Mouse (Mus musculus) midbrain, embryonic 16.5 days (tissue): Measurements from ENCODE around the gene Tcta. TPM values are rescaled to one million over a fixed set of nuclear protein-coding genes. Genes with fewer than 3 reads are reported as not detected.
"Not testable (repeated sequence)": the region's sequence is repeated elsewhere in the genome, so short reads cannot be mapped to it uniquely, and the experiment has no call there.

Experiments used
- ATAC-seq: fragments of 200-750 bp; cut with Nextera tagmentation; 2 replicates; pipeline ENCODE4 v1.8.0; 2017; ENCODE audit warnings: moderate TSS enrichment
- H3K27ac ChIP-seq: fragments of 300-500 bp; sonication (generic); 2 replicates; pipeline ENCODE4 v1.5.1; 2014; ENCODE audit warnings: mild to moderate bottlenecking, low read length, mixed read lengths
- H3K27me3 ChIP-seq: fragments of 300-500 bp; sonication (generic); 2 replicates; pipeline ENCODE4 v1.6.1; 2014; ENCODE audit warnings: low read depth, low read length, mixed read lengths; ENCODE audit not compliant: control insufficient read depth, insufficient read depth
- H3K36me3 ChIP-seq: fragments of 300-500 bp; sonication (generic); 2 replicates; pipeline ENCODE4 v1.6.1; 2014; ENCODE audit warnings: mild to moderate bottlenecking, low read length, moderate library complexity, mixed read lengths; ENCODE audit not compliant: control insufficient read depth, insufficient read depth
- H3K4me1 ChIP-seq: fragments of 300-500 bp; sonication (generic); 2 replicates; pipeline ENCODE4 v1.6.1; 2014; ENCODE audit warnings: mild to moderate bottlenecking, low read length, mixed read lengths; ENCODE audit not compliant: control insufficient read depth, insufficient read depth
- H3K4me2 ChIP-seq: fragments of 300-500 bp; sonication (generic); 2 replicates; pipeline ENCODE4 v1.6.1; 2014; ENCODE audit warnings: mild to moderate bottlenecking, low read length, mixed read lengths
- H3K4me3 ChIP-seq: fragments of 300-500 bp; sonication (generic); 2 replicates; pipeline ENCODE4 v1.5.1; 2014; ENCODE audit warnings: low read depth, mild to moderate bottlenecking, low read length, moderate library complexity, mixed read lengths
- H3K9ac ChIP-seq: fragments of 300-500 bp; sonication (generic); 2 replicates; pipeline ENCODE4 v1.6.1; 2014; ENCODE audit warnings: low read depth, low read length, mixed read lengths
- H3K9me3 ChIP-seq: fragments of 300-500 bp; sonication (generic); replicated peaks from 2 replicates; pipeline ENCODE4 v1.6.1; 2014; ENCODE audit warnings: mild to moderate bottlenecking, low read length, mixed read lengths; ENCODE audit not compliant: control insufficient read depth, poor library complexity, severe bottlenecking
- WGBS: fragments of 180-500 bp; shearing (Covaris S2); extraction: QIAGEN DNeasy Blood & Tissue Kit; methylation state at CpG from one replicate; pipeline ENCODE4 v1.1.7; 2014; 5-methylcytosine and 5-hydroxymethylcytosine counted together
- polyA plus RNA-seq: library from polyadenylated mRNA; unstranded; fragments of >200 nt; fragmentation: Nextera tagmentation; extraction: Ambion mirVana; gene quantifications from 2 replicates; pipeline ENCODE4 v1.2.1, GENCODE M21; 2015

Gene Tcta
- polyA plus RNA-seq, 1 experiment from 2014 or later, result 47.9 TPM

DNA sequence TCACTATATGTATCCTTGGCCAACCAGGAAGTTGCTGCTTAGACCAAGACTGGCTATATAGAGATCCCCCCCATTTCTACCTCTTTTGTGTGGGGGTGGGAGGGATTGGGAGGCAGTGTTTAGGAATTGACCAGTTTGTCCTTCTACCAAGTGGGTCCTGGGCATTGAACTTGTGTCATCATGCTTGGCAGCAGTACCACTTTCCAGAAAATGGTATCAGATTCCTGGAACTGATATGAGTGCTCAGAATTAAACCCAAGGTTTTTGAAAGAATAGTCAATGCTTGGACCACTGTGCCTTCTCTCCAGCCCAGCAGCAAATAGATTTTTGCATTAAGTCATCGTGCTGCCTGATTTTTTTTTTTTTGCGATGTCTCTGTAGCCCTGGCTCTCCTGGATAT, 19.9 kb upstream of the Tcta start:
- ATAC-seq, result no peak
- no peak overlapping the region for H3K4me3 ChIP-seq

DNA sequence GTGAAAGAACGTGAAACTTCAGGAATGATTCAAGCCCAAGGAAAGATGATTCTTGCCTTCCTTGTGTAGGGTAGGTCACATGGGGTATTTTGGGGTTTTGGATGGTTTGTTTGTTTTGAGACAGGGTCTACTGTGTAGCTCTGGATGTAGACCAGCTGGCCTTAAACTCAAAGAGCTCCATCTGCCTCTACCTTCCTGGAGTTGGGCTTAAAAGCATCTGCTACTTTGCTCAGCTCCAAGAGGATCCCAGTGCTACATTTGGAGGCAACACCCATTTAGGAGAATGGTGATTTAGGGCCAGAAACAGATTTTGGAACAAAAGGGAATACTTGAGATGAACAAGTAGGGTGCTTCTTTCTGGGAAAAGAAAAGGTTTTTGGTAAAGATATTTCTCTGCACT, 18.8 kb upstream of the Tcta start:
- no peak for ATAC-seq
- H3K4me2 ChIP-seq, result no peak overlapping the region
- no peaks in the 10 kb centered on the region for H3K9me3 ChIP-seq
- no peak overlapping the region for H3K9ac ChIP-seq
- 94% methylated on average over 1 of the region's 1 CpGs for WGBS
- no peaks in the 10 kb centered on the region for H3K27me3 ChIP-seq
- no peak overlapping the region for H3K4me3 ChIP-seq
- H3K36me3 ChIP-seq, result peaks cover 8% of the 10 kb centered on the region
- H3K27ac ChIP-seq, result 0 out of 2 replicates have a peak overlapping the region, but pooled peaks have one; percentile 22
- no peaks in the 10 kb centered on the region for H3K4me1 ChIP-seq

More for the DNA sequence above, 19.9 kb upstream of the Tcta start:
- Histone ChIP-seq H3K9me3 (no peaks in the 10 kb centered on the region), H3K4me1 (no peaks in the 10 kb centered on the region), H3K27me3 (no peaks in the 10 kb centered on the region), H3K36me3 (peaks cover 9% of the 10 kb centered on the region), H3K4me2 (no peak overlapping the region), H3K9ac (no peak overlapping the region), H3K27ac (no peak overlapping the region)
- 95% methylated on average over 2 of the region's 2 CpGs for WGBS

DNA sequence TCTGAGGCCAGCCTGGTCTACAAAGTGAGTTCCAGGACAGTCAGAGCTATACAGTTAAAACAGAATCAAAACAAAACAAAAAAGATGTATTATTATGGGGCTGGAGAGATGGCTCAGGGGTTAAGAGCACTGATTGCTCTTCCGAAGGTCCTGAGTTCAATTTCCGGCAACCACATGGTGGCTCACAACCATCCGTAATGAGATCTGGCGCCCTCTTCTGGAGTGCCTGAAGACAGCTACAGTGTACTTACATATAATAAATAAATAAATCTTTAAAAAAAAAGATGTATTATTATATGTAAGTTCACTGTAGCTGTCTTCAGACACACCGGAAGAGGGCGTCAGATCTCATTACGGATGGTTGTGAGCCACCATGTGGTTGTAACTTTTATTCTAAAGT, 16.1 kb upstream of the Tcta start:
- H3K9ac ChIP-seq, H3K4me1 ChIP-seq, ATAC-seq, H3K4me2 ChIP-seq, H3K27ac ChIP-seq, H3K4me3 ChIP-seq, H3K27me3 ChIP-seq, H3K9me3 ChIP-seq, H3K36me3 ChIP-seq: not testable (repeated sequence)
- WGBS, result 93% methylated on average over 7 of the region's 7 CpGs

DNA sequence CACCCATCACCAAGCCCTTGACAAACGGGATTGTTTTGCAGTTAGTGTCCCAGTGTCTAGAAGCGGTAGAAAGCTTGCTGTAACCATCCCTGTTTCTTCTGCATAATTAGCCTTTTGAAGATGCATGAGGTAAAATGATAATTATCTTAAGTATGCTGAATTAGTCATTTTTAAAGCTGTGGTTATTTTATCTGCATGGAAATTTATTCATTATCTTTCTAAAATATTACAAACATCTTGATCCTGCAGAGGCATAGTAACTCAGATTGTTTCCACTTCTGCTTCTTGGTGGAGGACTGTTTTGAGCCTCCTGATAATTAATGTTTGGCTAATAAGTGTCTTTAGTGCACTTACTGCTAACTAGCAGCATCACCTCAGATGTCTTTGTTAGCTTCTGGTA, 12.5 kb upstream of the Tcta start:
- no peak overlapping the region for H3K4me3 ChIP-seq
- no peak for ATAC-seq
- no peaks in the 10 kb centered on the region for H3K27me3 ChIP-seq
- H3K27ac ChIP-seq, result no peak overlapping the region
- no peaks in the 10 kb centered on the region for H3K4me1 ChIP-seq
- no peak overlapping the region for H3K9ac ChIP-seq
- no peak overlapping the region for H3K4me2 ChIP-seq
- no peaks in the 10 kb centered on the region for H3K36me3 ChIP-seq
- WGBS, result 73% methylated on average over 2 of the region's 2 CpGs
- H3K9me3 ChIP-seq, result no peaks in the 10 kb centered on the region

DNA sequence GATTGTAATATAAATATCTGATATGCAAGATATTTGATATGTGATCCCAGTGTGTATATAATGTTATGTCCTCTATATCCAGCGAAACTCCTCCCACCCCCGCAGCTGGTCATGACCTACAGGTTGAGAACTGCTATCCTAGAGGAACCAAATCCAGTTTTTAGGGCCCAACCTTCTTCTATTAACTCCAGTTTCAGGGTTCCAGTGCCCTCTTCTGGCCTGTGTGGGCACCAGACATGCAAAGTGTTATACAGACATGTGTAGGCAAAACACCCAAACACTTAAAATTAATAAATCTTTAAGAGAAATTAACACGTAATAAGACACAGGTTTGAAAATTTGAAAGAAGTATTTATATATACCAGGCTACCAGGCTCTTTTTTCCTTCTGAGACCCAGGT, 11.6 kb upstream of the Tcta start:
- no peaks in the 10 kb centered on the region for H3K36me3 ChIP-seq
- no peaks in the 10 kb centered on the region for H3K27me3 ChIP-seq
- ATAC-seq, result no peak
- H3K27ac ChIP-seq, result no peak overlapping the region
- H3K4me1 ChIP-seq, result no peaks in the 10 kb centered on the region
- no peak overlapping the region for H3K9ac ChIP-seq
- WGBS, result 96% methylated on average over 3 of the region's 3 CpGs
- no peak overlapping the region for H3K4me2 ChIP-seq
- no peak overlapping the region for H3K4me3 ChIP-seq
- no peaks in the 10 kb centered on the region for H3K9me3 ChIP-seq

DNA sequence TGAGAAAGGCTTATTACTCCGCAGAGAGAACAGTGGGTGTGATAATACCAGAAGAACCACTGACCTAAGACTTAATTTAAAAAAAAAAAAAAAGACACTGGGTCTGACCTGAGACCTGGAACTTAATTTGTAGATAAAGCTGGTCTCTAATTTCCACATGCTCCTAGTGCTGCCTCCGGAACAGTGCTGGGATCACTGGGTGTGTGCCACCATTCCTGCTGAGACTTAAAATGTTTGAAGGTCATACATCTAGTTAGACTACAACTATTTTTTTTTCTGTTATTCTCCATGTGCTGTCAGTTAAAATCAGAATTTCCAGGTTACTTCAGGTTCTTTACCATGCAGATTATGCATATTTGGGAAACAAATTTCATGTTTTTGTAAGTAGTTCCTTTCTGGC, 2.2 kb upstream of the Tcta start:
- WGBS, result 58% methylated on average over 2 of the region's 2 CpGs
- Histone ChIP-seq H3K9me3 (no peaks in the 10 kb centered on the region), H3K36me3 (peaks cover 6% of the 10 kb centered on the region; the same call in 1 of the 2 replicates), H3K4me3 (peak overlapping the region; percentile 27; the same call in 1 of the 2 replicates), H3K4me2 (peak overlapping the region; percentile 62), H3K27me3 (no peaks in the 10 kb centered on the region), H3K4me1 (peaks cover 43% of the 10 kb centered on the region), H3K9ac (no peak overlapping the region), H3K27ac (no peak overlapping the region)
- ATAC-seq, result no peak

DNA sequence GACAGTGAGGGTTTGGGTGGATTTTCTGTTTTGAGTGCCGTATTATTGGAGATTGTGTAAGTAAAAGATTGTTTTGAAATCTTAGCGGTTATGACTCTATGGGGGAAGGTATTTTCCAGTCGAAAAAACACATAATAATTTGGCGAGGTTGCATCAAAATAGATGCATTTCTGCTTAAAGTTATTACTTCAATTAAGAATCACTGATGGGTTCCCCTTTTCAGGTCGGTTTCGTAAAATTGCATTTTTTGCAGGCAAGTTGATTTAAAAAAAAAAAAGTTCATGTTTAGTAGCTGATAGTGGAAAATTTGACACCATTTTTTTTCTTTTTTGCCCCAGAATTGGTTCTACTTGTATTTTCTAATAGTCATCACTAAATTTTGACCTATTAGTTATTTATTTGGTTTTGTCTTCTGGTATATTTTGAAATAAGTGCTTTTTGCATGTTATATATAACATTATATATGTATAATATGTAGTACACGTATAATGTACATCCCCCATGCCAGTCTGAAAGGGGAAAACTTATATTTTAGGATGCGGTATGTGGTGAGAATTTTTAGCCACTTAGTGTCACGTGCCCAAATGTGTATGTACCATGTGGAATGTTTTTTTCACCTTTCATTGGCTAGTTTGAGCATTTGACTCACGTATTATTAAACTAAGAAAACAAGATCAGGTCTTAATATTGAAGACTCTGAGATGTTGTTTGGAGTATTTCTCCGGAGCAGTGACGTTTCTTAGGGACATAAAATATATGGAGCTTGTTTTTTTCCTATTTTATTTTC, 1.3 kb upstream of the Tcta start:
- Histone ChIP-seq H3K4me2 (peak overlapping the region; percentile 62), H3K9me3 (no peaks in the 10 kb centered on the region), H3K27me3 (no peaks in the 10 kb centered on the region), H3K4me3 (peak overlapping the region; percentile 94), H3K27ac (peak overlapping the region; percentile 99), H3K9ac (peak overlapping the region; percentile 97), H3K4me1 (peaks cover 43% of the 10 kb centered on the region), H3K36me3 (peaks cover 7% of the 10 kb centered on the region; the same call in 1 of the 2 replicates)
- 21% methylated on average over 12 of the region's 12 CpGs for WGBS
- ATAC-seq, result no peak

DNA sequence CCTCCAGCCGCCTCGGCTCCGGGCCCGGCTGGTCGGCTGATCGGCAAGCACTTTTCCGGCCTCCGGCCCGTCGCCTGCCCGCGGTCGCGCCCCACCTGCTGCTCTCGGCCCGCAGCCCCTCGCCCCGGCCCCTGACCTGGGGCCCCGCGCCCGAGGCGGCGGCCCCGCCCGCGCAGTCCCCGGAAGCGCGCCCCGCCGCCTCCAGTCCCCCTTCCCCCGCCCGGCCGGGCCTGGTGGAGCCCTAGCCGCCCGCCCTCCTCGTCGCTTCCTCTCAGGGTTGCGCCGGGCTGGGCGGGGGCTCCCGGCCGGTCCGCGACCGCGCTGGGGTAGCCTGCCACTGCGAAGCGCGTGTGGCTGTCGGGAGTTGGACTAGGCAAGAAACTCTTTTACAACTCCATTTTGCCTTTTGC, 616 bp upstream of the Tcta start:
- Histone ChIP-seq H3K4me3 (peak overlapping the region; percentile 94), H3K27ac (peak overlapping the region; percentile 99), H3K27me3 (no peaks in the 10 kb centered on the region), H3K9me3 (no peaks in the 10 kb centered on the region), H3K4me1 (peaks cover 41% of the 10 kb centered on the region), H3K36me3 (peaks cover 7% of the 10 kb centered on the region; the same call in 1 of the 2 replicates), H3K9ac (peak overlapping the region; percentile 97), H3K4me2 (peak overlapping the region; percentile 62)
- WGBS, result under 1% methylated on average over 42 of the region's 51 CpGs
- ATAC-seq, result peak; percentile 66

DNA sequence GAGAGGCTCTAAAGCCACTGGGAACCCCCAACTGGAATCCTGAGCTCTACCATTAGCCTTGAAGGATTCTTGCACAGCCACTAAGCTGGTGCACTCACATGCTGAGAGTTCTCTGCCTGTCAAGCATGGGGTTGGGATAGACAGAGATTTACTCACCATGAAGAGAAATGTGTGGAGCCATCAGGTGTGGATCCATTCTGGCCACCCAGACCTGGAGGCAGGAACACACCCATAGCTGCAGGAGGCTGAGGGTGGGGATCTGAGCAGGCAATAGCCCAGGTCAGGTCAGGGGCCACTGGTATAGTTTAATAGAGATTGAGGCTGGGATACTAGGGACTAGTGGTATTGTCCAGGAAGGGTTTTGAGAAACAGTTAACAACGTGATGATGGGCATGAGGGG, 790 bp downstream of the Tcta start:
- Histone ChIP-seq H3K36me3 (peaks cover 12% of the 10 kb centered on the region; the same call in 1 of the 2 replicates), H3K4me1 (peaks cover 35% of the 10 kb centered on the region), H3K4me3 (peak overlapping the region; percentile 94), H3K27me3 (no peaks in the 10 kb centered on the region), H3K9ac (peak overlapping the region; percentile 81), H3K9me3 (no peaks in the 10 kb centered on the region), H3K4me2 (peak overlapping the region; percentile 78), H3K27ac (peak overlapping the region; percentile 82)
- 12% methylated on average over 1 of the region's 1 CpGs for WGBS
- no peak for ATAC-seq
